Mouse (Mus musculus): ENCODE results near the gene Hist1h4a. TPM values are rescaled to one million over a fixed set of nuclear protein-coding genes. Genes with fewer than 3 reads are reported as not detected.

The Hist1h4a gene
- 40.2 and 48.3 TPM in 2 replicates for polyA plus RNA-seq (2012; ENCODE audit: low replicate concordance)

DNA sequence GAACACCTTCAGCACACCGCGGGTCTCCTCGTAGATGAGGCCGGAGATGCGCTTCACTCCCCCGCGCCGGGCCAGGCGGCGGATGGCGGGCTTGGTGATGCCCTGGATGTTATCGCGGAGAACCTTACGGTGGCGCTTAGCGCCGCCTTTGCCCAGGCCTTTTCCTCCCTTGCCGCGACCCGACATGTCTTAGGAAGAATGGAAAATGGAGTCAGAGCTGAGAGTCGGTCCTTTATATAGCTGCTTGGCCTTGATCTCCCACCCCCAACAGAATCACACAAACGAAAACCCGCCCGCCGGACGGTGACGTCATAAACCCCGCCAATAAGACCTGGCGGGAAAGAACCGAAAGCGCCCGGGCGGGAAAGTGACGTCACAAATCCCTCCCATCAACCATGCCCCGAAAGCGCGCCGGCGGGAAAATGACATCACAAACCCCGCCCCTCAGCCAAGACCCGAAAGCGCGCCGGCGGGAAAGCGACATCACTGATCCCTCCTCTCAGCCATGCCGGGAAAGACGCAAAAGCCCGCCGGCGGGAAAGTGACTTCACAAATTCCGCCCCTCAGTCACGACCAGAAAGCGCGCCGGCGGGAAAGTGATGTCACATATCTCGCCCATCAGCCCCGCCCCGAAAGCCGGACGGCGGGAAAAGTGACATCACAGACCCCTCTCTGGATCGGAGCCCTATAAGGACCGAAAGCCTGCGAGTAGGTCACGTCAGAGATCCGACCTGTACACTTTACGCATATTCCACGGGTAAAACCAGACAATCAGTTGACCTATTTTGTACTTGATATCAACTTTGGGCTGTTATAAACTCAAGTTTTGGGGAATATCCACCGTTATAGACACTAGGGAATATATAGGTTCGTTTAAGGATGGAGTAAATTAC, at the start of gene Hist1h4a:
TSS of gene Hist1h4a (minus strand) at position 259 of the 893 bp plus-strand sequence.

DNA sequence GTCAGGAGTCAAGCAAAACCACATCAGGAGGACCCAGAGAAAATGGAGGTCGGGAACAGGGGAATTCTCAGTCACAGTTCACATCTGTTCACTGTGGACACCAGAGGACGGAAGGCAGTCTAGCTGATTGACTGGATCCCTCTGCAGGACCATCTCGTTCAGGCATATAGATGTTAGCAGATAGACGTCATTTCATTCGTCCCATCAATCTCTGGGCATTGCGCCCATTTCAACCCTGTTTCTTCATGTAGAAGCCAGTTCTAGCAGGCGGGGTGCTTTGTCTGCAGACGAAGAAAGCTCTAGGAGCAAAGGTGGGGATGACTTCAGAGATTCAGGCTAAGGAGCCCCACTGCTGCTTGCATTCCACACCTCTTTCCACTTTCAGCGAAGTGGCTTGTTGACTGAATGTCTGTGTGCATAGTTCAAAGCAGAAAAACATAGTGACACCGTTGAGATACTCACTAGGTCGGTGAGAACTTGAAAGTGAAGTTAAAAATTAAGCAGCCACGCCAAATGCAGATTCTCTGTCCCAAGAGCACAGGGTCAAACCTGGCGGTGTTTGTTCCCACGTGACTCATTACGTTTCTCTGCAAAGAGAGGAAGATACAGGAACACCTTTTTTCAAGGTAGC, 45.5 kb upstream of the Hist1h4a start, which contains the start of gene Slc17a2:
TSS of gene Slc17a2 (plus strand) at position 572 of the 631 bp plus-strand sequence.

DNA sequence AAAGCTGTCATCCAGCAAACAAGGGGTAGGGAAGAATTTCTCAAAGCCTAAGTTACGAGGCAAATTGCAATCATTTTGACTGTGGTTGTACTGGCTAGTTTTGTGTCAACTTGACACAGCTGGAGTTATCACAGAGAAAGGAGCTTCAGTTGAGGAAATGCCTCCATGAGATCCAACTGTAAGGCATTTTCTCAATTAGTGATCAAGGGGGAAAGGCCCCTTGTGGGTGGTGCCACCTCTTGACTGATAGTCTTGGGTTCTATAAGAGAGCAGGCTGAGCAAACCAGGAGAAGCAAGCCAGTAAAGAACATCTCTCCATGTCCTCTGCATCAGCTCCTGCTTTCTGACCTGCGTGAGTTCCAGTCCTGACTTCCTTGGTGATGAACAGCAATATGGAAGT, 8.6 kb upstream of the Hist1h4a start, which contains the start of gene Trim38:
TSS of gene Trim38 (plus strand) at position 301 of the 400 bp plus-strand sequence.

DNA sequence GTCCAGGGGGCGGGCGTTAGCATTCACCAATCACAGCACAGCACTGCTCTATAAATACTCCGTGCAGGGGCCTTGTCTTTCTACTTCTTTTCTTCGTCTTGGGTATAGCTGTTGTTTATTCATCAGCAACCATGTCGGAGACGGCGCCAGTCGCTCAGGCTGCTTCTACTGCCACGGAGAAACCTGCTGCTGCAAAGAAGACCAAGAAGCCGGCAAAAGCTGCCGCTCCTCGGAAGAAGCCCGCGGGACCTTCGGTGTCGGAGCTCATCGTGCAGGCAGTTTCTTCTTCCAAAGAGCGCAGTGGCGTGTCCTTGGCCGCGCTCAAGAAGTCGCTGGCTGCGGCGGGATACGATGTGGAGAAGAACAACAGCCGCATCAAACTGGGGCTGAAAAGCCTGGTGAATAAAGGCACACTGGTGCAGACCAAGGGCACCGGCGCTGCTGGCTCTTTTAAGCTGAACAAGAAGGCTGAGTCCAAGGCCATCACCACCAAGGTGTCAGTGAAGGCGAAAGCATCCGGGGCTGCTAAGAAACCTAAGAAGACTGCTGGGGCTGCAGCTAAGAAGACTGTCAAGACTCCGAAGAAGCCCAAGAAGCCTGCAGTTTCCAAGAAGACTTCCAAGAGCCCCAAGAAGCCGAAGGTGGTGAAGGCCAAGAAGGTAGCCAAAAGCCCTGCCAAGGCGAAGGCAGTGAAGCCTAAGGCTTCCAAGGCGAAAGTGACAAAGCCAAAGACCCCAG, 2.7 kb upstream of the Hist1h4a start, which contains the start of gene Hist1h1a:
TSS of gene Hist1h1a (plus strand) at position 81 of the 738 bp plus-strand sequence.

DNA sequence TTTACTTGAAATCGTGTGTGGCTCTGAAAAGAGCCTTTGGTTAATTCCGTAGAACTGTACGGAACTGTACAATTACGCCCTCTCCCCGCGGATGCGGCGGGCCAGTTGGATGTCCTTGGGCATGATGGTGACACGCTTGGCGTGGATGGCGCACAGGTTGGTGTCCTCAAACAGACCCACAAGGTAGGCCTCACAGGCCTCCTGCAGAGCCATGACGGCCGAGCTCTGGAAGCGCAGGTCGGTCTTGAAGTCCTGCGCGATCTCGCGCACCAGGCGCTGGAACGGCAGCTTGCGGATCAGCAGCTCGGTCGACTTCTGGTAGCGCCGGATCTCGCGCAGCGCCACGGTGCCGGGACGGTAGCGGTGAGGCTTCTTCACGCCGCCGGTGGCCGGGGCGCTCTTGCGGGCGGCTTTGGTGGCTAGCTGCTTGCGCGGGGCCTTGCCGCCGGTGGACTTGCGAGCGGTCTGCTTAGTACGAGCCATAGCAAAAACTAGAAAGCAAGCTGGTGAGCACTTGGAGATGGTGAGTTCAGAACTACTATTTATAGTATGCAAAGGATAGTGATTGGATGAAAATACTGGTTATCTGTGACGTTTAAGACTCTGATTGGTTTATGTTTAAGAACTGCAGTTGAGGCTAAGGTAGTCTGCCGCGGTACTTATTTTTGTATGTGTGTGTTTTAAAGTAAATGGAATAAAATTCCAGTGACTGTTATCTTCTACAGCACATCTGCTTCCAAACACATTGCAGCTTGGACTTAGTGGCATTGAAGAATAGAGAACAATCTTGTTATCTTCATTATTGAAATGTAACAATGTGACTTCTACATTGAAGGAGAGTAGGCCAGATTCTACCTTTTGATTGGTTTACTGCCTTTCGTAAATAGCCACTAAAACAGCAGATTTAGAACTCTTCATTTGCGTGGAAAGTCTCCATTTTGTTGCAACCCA, 1.1 kb upstream of the Hist1h4a start, which contains the start of gene Hist1h3a:
TSS of gene Hist1h3a (minus strand) at position 516 of the 951 bp plus-strand sequence.

DNA sequence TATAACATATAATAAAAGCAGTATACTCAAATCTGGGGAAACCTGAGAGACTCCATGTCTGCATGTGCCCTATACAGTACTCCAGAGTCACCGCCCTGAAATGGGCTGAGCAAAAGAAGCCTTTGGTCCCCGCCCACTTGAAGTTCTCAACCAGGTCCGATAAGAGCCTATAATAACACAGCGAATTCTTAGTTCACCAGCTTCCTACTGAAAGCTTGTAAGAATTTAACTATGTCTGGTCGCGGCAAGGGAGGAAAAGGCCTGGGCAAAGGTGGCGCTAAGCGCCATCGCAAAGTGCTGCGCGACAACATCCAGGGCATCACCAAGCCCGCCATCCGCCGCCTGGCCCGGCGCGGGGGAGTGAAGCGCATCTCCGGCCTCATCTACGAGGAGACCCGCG, 4.2 kb downstream of the Hist1h4a start, which contains the start of gene Hist1h4b:
TSS of gene Hist1h4b (plus strand) at position 224 of the 400 bp plus-strand sequence.

DNA sequence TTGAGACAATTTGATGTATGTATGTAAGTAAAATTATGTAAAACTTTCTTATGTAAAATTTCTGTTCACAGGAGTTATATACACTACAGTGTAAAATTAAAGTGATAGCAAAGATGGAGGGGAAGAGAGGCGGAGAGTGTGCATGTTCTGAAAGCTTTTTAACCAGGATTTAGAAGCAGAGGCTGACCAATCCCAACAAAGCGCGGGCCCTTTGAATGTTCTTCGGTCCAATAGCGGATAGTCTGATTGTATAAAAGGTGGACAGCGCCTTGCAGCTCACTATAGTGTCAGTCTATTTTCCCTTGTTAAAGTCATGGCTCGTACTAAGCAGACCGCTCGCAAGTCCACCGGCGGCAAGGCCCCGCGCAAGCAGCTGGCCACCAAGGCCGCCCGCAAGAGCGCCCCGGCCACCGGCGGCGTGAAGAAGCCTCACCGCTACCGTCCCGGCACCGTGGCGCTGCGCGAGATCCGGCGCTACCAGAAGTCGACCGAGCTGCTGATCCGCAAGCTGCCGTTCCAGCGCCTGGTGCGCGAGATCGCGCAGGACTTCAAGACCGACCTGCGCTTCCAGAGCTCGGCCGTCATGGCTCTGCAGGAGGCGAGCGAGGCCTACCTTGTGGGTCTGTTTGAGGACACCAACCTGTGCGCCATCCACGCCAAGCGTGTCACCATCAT, 8.8 kb downstream of the Hist1h4a start, which contains the start of gene Hist1h3b:
TSS of gene Hist1h3b (plus strand) at position 201 of the 675 bp plus-strand sequence.

DNA sequence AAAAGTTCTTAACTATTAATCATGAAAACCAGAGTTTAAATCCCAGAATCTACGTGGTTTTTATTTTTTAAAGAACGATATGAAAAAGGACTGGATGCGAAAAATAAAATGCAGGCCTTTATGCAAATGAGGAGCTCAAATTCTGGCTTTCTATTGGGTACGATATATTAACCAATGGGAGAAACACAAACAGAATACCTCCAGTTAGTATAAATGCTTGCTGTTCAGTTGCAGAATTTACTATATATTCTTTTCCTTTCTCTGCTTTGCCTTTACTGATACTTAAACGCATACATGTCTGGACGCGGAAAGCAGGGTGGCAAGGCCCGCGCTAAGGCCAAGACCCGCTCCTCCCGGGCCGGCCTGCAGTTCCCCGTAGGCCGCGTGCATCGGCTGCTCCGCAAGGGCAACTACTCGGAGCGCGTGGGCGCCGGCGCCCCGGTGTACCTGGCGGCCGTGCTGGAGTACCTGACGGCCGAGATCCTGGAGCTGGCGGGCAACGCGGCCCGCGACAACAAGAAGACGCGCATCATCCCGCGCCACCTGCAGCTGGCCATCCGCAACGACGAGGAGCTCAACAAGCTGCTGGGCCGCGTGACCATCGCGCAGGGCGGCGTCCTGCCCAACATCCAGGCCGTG, 10.1 kb downstream of the Hist1h4a start, which contains the start of gene Hist1h2ab:
TSS of gene Hist1h2ab (plus strand) at position 288 of the 639 bp plus-strand sequence.

DNA sequence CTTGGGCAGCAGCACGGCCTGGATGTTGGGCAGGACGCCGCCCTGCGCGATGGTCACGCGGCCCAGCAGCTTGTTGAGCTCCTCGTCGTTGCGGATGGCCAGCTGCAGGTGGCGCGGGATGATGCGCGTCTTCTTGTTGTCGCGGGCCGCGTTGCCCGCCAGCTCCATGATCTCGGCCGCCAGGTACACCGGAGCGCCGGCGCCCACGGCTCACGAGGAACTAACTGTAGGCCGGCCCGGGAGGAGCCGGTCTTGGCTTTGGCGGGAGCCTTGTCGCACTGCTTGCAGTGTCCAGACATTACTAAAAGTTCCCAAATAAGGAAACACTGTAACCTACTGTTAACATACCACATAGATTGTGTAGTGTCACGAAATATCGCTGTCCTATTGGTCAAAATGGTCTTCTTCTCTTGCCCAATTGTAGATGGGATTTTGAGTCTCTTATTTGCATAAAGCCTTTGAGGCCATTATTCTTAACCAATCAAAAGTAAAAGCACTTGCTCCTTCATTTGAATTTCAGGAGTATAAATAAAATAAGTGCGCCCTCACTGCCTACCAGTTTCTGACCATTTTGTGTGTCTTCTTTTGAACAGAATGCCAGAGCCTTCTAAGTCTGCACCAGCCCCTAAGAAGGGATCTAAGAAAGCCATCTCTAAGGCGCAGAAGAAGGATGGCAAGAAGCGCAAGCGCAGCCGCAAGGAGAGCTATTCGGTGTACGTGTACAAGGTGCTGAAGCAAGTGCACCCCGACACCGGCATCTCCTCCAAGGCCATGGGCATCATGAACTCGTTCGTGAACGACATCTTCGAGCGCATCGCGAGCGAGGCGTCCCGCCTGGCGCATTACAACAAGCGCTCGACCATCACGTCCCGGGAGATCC, 14.6 kb downstream of the Hist1h4a start, which contains the start of gene Hist1h2bb:
TSS of gene Hist1h2bb (plus strand) at position 534 of the 880 bp plus-strand sequence.

DNA sequence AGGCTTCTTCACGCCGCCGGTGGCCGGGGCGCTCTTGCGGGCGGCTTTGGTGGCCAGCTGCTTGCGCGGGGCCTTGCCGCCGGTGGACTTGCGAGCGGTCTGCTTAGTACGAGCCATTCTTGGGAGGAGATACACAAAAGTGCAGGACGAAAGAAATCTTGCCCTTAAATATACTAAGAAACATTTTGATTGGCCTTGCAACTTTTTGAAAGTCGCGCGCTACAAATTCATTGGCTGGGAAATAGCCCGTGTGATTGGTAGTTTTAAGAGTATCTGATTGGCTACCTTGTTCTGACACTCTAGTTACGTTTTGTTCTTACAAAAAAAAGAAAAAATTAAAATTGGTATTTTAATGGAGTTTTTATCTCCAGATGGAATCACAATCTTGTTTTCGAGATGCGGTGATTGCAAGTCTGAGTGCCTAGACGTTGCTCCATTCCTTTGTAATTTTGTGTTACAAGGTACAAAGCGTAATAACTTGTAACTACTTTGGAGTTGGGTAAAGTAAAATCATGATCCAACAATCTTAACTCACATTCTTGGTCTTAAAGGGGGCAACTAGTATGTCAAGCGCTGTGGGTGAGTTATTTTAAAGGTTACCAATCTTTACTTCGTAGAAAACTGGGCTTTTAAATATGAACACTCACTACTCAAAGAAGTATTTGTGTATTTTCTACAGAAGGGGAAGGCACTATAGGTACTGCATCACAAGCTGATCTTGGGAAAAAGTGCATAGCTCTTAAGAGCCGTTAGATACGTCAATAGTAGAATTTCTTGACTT, 15.5 kb downstream of the Hist1h4a start, which contains the start of gene Hist1h3c:
TSS of gene Hist1h3c (minus strand) at position 222 of the 781 bp plus-strand sequence.

DNA sequence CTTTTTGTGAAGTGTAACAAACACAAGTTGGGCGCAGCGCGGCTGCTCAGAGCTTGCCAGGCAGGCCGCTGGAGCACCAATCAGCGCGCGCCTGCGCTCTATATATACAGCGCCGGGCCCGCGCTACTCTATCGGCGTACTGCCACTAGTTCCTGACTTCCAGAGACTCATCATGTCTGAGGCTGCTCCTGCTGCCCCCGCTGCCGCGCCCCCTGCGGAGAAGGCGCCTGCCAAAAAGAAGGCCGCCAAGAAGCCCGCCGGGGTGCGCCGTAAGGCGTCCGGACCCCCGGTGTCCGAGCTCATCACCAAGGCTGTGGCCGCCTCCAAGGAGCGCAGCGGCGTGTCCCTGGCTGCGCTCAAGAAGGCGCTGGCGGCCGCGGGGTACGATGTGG, 22.4 kb downstream of the Hist1h4a start, which contains the start of gene Hist1h1c:
TSS of gene Hist1h1c (plus strand) at position 132 of the 392 bp plus-strand sequence.

Other genes with a start within 250 kb of the Hist1h4a start
- 22.4 and 24.1 TPM in 2 replicates for gene Hist1h4h, start 230.2 kb downstream of the Hist1h4a start, polyA plus RNA-seq (2012; ENCODE audit: low replicate concordance)
- gene Hist1h2af, start 227.3 kb downstream of the Hist1h4a start, polyA plus RNA-seq (2012; ENCODE audit: low replicate concordance): 1,274 and 2,101 TPM in 2 replicates
- 9.7 and 27.2 TPM in 2 replicates for gene Hist1h3g, start 225.8 kb downstream of the Hist1h4a start, polyA plus RNA-seq (2012; ENCODE audit: low replicate concordance)
- gene Hist1h2bh, start 217.8 kb downstream of the Hist1h4a start, polyA plus RNA-seq (2012; ENCODE audit: low replicate concordance): 2.6 and 2.9 TPM in 2 replicates
- 7.8 and 13.9 TPM in 2 replicates for gene Hist1h3f, start 217.2 kb downstream of the Hist1h4a start, polyA plus RNA-seq (2012; ENCODE audit: low replicate concordance)
- gene Hist1h4f, start 209.6 kb downstream of the Hist1h4a start, polyA plus RNA-seq (2012; ENCODE audit: low replicate concordance): 39.6 and 48.6 TPM in 2 replicates
- gene Hist1h1d, start 208.0 kb downstream of the Hist1h4a start, polyA plus RNA-seq (2012; ENCODE audit: low replicate concordance): 0.89 and 1.4 TPM in 2 replicates
- gene Hist1h3e, start 198.9 kb downstream of the Hist1h4a start, polyA plus RNA-seq (2012; ENCODE audit: low replicate concordance): 12.2 and 20.5 TPM in 2 replicates
- 20.4 and 37.8 TPM in 2 replicates for gene Hist1h2ae, start 190.0 kb downstream of the Hist1h4a start, polyA plus RNA-seq (2012; ENCODE audit: low replicate concordance)
- 19.7 and 30.7 TPM in 2 replicates for gene Hist1h2bg, start 189.8 kb downstream of the Hist1h4a start, polyA plus RNA-seq (2012; ENCODE audit: low replicate concordance)
- 15.2 and 20.1 TPM in 2 replicates for gene Hist1h2bf, start 187.0 kb downstream of the Hist1h4a start, polyA plus RNA-seq (2012; ENCODE audit: low replicate concordance)
- gene Hist1h2ad, start 186.8 kb downstream of the Hist1h4a start, polyA plus RNA-seq (2012; ENCODE audit: low replicate concordance): 1.2 and 1.8 TPM in 2 replicates
- gene Hist1h3d, start 185.5 kb downstream of the Hist1h4a start, polyA plus RNA-seq (2012; ENCODE audit: low replicate concordance): 1.1 and 5.4 TPM in 2 replicates
- 21.9 and 50.4 TPM in 2 replicates for gene Hist1h4d, start 179.6 kb downstream of the Hist1h4a start, polyA plus RNA-seq (2012; ENCODE audit: low replicate concordance)
- gene Hist1h2be, start 140.1 kb downstream of the Hist1h4a start, polyA plus RNA-seq (2012; ENCODE audit: low replicate concordance): 1.7 and 2.0 TPM in 2 replicates
- gene Hist1h1e, start 138.7 kb downstream of the Hist1h4a start, polyA plus RNA-seq (2012; ENCODE audit: low replicate concordance): 6.8 and 18.7 TPM in 2 replicates
- gene Hist1h2ac, start 77.3 kb downstream of the Hist1h4a start, polyA plus RNA-seq (2012; ENCODE audit: low replicate concordance): 1.7 and 2.0 TPM in 2 replicates
- gene Hist1h2bc, start 77.0 kb downstream of the Hist1h4a start, polyA plus RNA-seq (2012; ENCODE audit: low replicate concordance): 3.1 and 3.3 TPM in 2 replicates
- not detected in 2 replicates for gene Hist1h1t, start 65.4 kb downstream of the Hist1h4a start, polyA plus RNA-seq (2012; ENCODE audit: low replicate concordance)
- gene Hist1h4c, start 62.8 kb downstream of the Hist1h4a start, polyA plus RNA-seq (2012; ENCODE audit: low replicate concordance): 3.9 and 4.0 TPM in 2 replicates
- gene Hfe, start 50.4 kb downstream of the Hist1h4a start, polyA plus RNA-seq (2012; ENCODE audit: low replicate concordance): 5.0 and 7.1 TPM in 2 replicates
- gene Hist1h1c, start 22.4 kb downstream of the Hist1h4a start, polyA plus RNA-seq (2012; ENCODE audit: low replicate concordance): 13.0 and 32.3 TPM in 2 replicates
- gene Hist1h3c, start 15.6 kb downstream of the Hist1h4a start, polyA plus RNA-seq (2012; ENCODE audit: low replicate concordance): 4.9 and 12.8 TPM in 2 replicates
- 14.4 and 31.0 TPM in 2 replicates for gene Hist1h2bb, start 14.5 kb downstream of the Hist1h4a start, polyA plus RNA-seq (2012; ENCODE audit: low replicate concordance)
- 39.8 and 47.5 TPM in 2 replicates for gene Hist1h2ab, start 10.1 kb downstream of the Hist1h4a start, polyA plus RNA-seq (2012; ENCODE audit: low replicate concordance)
- 4.5 and 16.4 TPM in 2 replicates for gene Hist1h3b, start 9.0 kb downstream of the Hist1h4a start, polyA plus RNA-seq (2012; ENCODE audit: low replicate concordance)
- 7.2 and 8.6 TPM in 2 replicates for gene Hist1h4b, start 4.2 kb downstream of the Hist1h4a start, polyA plus RNA-seq (2012; ENCODE audit: low replicate concordance)
- 0.45 and 5.1 TPM in 2 replicates for gene Hist1h3a, start 1.2 kb upstream of the Hist1h4a start, polyA plus RNA-seq (2012; ENCODE audit: low replicate concordance)
- gene Hist1h1a, start 2.4 kb upstream of the Hist1h4a start, polyA plus RNA-seq (2012; ENCODE audit: low replicate concordance): 1.2 and 1.7 TPM in 2 replicates
- not detected in 2 replicates for gene Trim38, start 8.7 kb upstream of the Hist1h4a start, polyA plus RNA-seq (2012; ENCODE audit: low replicate concordance)
- not detected in 2 replicates for gene Slc17a2, start 45.8 kb upstream of the Hist1h4a start, polyA plus RNA-seq (2012; ENCODE audit: low replicate concordance)
- gene Slc17a3, start 78.2 kb upstream of the Hist1h4a start, polyA plus RNA-seq (2012; ENCODE audit: low replicate concordance): not detected in 2 replicates
- not detected in 2 replicates for gene Slc17a1, start 106.5 kb upstream of the Hist1h4a start, polyA plus RNA-seq (2012; ENCODE audit: low replicate concordance)
- gene Slc17a4, start 153.8 kb upstream of the Hist1h4a start, polyA plus RNA-seq (2012; ENCODE audit: low replicate concordance): not detected in 2 replicates
- not detected in 2 replicates for gene Hist1h2ba, start 172.9 kb upstream of the Hist1h4a start, polyA plus RNA-seq (2012; ENCODE audit: low replicate concordance)
- gene Hist1h2aa, start 173.2 kb upstream of the Hist1h4a start, polyA plus RNA-seq (2012; ENCODE audit: low replicate concordance): not detected in 2 replicates
- gene Scgn, start 230.0 kb upstream of the Hist1h4a start, polyA plus RNA-seq (2012; ENCODE audit: low replicate concordance): not detected in 2 replicates

Data from leukemia stem cell, adult 10-12 weeks (primary cell).